Mouse (Mus musculus) C2C12 (cell line): Measurements from ENCODE around the gene Brpf1.
"Not testable (repeated sequence)": the region's sequence is repeated elsewhere in the genome, so short reads cannot be mapped to it uniquely, and the experiment has no call there.

ENCODE experiments used
- CTCF ChIP-seq: IDR thresholded peaks from one replicate; pipeline ENCODE4 v1.5.1; 2011; ENCODE audit not compliant: control insufficient read depth, insufficient read depth, insufficient read length
- MAX ChIP-seq: IDR thresholded peaks from one replicate; pipeline ENCODE4 v1.6.1; 2011; ENCODE audit warnings: mild to moderate bottlenecking, control low read depth

GRCm38 (mm10) chr6:113332734-113333133, 25.8 kb downstream of the Brpf1 start:
- not testable (repeated sequence) for TF ChIP-seq CTCF, MAX
